Mouse (Mus musculus): ENCODE data around the gene A930004D18Rik. TPM values are rescaled to one million over a fixed set of nuclear protein-coding genes. Genes with fewer than 3 reads are reported as not detected.

A930004D18Rik gene
- polyA plus RNA-seq, 1 experiment from 2014 or later: 9.4 TPM

GRCm38 (mm10) chr2:18058146-18058708, 20.7 kb upstream of the A930004D18Rik start:
- H3K9ac ChIP-seq (ENCODE audit: low read length): peak overlapping the region; percentile 84
- peak overlapping the region; percentile 86 for H3K4me2 ChIP-seq (replicated peaks; ENCODE audit: low read depth)
- DNase-seq (ENCODE audit: low spot score): no peak
- ATAC-seq (ENCODE audit: low FRiP score, low TSS enrichment): no peak
- peak overlapping the region; percentile 59 for H3K4me3 ChIP-seq (ENCODE audit: low read depth, low read length)
- TF ChIP-seq CTCF (IDR thresholded peaks at IDR 0.05; ENCODE audit: low read depth) (no peak), EP300 (optimal IDR thresholded peaks at IDR 0.05) (no peak)
- WGBS: 31% methylated on average over 9 of the region's 9 CpGs
- H3K9me3 ChIP-seq (ENCODE audit: control insufficient read depth, low read length): no peaks in the 10 kb centered on the region
- H3K27me3 ChIP-seq (ENCODE audit: control insufficient read depth, insufficient read depth, low read length): no peaks in the 10 kb centered on the region
- no peaks in the 10 kb centered on the region for H3K4me1 ChIP-seq (replicated peaks; ENCODE audit: control insufficient read depth, insufficient read depth)
- H3K36me3 ChIP-seq (ENCODE audit: control insufficient read depth, insufficient read depth, low read length): no peaks in the 10 kb centered on the region
- peak overlapping the region; percentile 100 for H3K27ac ChIP-seq (replicated peaks)

DNA sequence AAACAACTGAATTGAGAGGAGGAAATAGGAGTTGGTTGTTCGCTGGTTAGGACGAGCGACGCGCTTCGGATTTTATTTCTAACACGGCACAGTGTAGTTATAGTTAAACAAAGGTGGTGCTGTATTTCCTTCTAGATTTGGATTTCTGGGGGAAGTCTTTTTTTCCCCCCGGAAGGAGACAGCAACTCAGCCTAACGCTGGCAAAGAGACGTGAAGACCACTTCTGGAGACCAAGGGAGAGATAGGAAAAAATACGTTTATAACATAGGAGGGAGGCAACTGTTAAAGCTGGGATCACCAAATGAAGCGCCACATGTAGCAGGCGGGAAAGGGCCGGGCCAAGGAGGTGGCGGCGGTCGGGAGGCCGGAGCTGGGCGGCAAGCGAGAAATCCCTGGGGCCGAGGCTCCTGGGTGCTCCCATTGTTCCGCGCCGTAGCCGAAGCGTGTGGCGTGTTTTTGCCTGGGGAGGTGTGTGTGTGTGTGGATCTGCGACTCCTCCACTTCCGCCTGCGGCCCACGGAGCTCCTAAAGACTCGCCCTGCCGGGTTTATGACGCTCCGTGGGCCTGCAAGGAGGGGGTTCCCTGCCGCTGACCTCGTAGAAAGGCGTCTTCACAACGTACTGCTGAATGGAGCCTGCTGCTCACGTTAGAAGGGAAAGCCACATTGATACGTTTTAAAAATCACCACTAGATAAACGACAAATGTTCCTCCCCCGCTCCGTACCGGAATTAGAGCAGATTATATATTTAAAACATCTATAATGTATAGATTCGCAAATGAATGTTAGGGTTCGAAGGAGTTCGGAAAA, 20.0 kb upstream of the A930004D18Rik start:
- ATAC-seq (ENCODE audit: low FRiP score, low TSS enrichment): 0 out of 2 replicates have a peak, but pooled peaks have one; percentile 11
- Histone ChIP-seq H3K4me3 (ENCODE audit: low read depth, low read length) (peak overlapping the region; percentile 59), H3K9ac (ENCODE audit: low read length) (peak overlapping the region; percentile 84), H3K4me1 (replicated peaks; ENCODE audit: control insufficient read depth, insufficient read depth) (no peaks in the 10 kb centered on the region), H3K27me3 (ENCODE audit: control insufficient read depth, insufficient read depth, low read length) (no peaks in the 10 kb centered on the region), H3K27ac (replicated peaks) (peak overlapping the region; percentile 100), H3K36me3 (ENCODE audit: control insufficient read depth, insufficient read depth, low read length) (no peaks in the 10 kb centered on the region), H3K9me3 (ENCODE audit: control insufficient read depth, low read length) (no peaks in the 10 kb centered on the region), H3K4me2 (replicated peaks; ENCODE audit: low read depth) (peak overlapping the region; percentile 86)
- TF ChIP-seq CTCF (IDR thresholded peaks at IDR 0.05; ENCODE audit: low read depth) (no peak), EP300 (optimal IDR thresholded peaks at IDR 0.05) (peak; percentile 36)
- peak; percentile 72 for DNase-seq (ENCODE audit: low spot score)
- under 1% methylated on average over 48 of the region's 48 CpGs for WGBS

- DNase-seq (ENCODE audit: low spot score): peak; percentile 98
- TF ChIP-seq EP300 (optimal IDR thresholded peaks at IDR 0.05) (no peak), CTCF (IDR thresholded peaks at IDR 0.05; ENCODE audit: low read depth) (peak; percentile 17; the same call in 1 of the 2 replicates)
- WGBS: 2% methylated on average over 37 of the region's 50 CpGs
Observed at GRCm38 (mm10) chr2:18056786-18057255, 19.3 kb upstream of the A930004D18Rik start.

DNA sequence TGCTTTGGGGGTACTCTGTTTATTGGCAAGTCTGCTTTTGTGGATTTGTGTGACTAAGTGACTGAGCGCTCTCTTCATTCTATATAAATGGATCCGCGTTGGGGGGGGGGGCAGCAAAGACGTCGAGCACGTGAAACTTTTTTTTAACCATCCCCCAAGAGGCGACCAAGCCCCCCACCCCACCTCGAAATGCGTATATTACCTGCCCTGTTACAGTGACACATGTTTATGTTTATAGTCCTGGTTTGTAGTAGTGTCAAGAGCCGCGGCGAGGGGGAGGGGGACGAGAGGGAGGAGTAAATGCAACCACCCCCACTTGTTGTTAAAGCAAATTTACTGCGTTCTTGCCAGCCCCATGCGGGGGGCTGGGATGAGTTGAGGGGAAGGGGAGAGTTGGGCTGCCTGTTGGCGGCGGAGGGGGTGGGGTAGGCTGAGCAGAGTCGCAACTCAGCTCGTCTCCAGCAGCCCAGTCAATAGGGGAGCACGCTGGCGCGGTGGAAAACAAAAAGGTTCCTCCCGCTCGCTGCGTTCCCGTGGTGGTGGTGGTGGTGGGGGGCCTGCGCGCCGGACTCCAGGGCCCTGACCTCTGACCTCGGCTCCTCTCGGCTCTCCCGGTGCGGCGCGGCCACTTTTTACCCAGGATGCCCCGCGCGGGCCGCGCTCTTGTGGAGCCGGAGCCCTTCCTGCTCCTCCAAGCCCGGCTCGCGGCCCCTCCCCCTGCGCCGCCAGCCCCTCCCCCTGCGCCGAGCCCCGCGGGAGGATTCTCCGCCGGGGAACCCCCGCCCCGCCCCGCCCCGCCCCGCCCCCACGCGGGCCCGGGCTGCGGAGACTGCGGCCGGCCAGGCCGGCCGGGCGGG, 18.6 kb upstream of the A930004D18Rik start:
- no peak for TF ChIP-seq CTCF (IDR thresholded peaks at IDR 0.05; ENCODE audit: low read depth)
- TF ChIP-seq EP300 (optimal IDR thresholded peaks at IDR 0.05): no peak
- Histone ChIP-seq H3K4me2 (replicated peaks; ENCODE audit: low read depth) (peak overlapping the region; percentile 86), H3K9ac (ENCODE audit: low read length) (peak overlapping the region; percentile 84), H3K4me1 (replicated peaks; ENCODE audit: control insufficient read depth, insufficient read depth) (no peaks in the 10 kb centered on the region), H3K4me3 (ENCODE audit: low read depth, low read length) (peak overlapping the region; percentile 59), H3K36me3 (ENCODE audit: control insufficient read depth, insufficient read depth, low read length) (no peaks in the 10 kb centered on the region), H3K27ac (replicated peaks) (peak overlapping the region; percentile 100), H3K9me3 (ENCODE audit: control insufficient read depth, low read length) (no peaks in the 10 kb centered on the region), H3K27me3 (ENCODE audit: control insufficient read depth, insufficient read depth, low read length) (no peaks in the 10 kb centered on the region)
- peak; percentile 58 for ATAC-seq (ENCODE audit: low FRiP score, low TSS enrichment)
- WGBS: under 1% methylated on average over 41 of the region's 66 CpGs
- peak; percentile 98 for DNase-seq (ENCODE audit: low spot score)

More at GRCm38 (mm10) chr2:18056786-18057255, 19.3 kb upstream of the A930004D18Rik start:
- no peaks in the 10 kb centered on the region for H3K9me3 ChIP-seq (ENCODE audit: control insufficient read depth, low read length)
- peak overlapping the region; percentile 59 for H3K4me3 ChIP-seq (ENCODE audit: low read depth, low read length)
- H3K36me3 ChIP-seq (ENCODE audit: control insufficient read depth, insufficient read depth, low read length): no peaks in the 10 kb centered on the region
- peak overlapping the region; percentile 84 for H3K9ac ChIP-seq (ENCODE audit: low read length)
- no peaks in the 10 kb centered on the region for H3K27me3 ChIP-seq (ENCODE audit: control insufficient read depth, insufficient read depth, low read length)
- no peaks in the 10 kb centered on the region for H3K4me1 ChIP-seq (replicated peaks; ENCODE audit: control insufficient read depth, insufficient read depth)
- ATAC-seq (ENCODE audit: low FRiP score, low TSS enrichment): peak; percentile 98
- peak overlapping the region; percentile 86 for H3K4me2 ChIP-seq (replicated peaks; ENCODE audit: low read depth)
- peak overlapping the region; percentile 100 for H3K27ac ChIP-seq (replicated peaks)

DNA sequence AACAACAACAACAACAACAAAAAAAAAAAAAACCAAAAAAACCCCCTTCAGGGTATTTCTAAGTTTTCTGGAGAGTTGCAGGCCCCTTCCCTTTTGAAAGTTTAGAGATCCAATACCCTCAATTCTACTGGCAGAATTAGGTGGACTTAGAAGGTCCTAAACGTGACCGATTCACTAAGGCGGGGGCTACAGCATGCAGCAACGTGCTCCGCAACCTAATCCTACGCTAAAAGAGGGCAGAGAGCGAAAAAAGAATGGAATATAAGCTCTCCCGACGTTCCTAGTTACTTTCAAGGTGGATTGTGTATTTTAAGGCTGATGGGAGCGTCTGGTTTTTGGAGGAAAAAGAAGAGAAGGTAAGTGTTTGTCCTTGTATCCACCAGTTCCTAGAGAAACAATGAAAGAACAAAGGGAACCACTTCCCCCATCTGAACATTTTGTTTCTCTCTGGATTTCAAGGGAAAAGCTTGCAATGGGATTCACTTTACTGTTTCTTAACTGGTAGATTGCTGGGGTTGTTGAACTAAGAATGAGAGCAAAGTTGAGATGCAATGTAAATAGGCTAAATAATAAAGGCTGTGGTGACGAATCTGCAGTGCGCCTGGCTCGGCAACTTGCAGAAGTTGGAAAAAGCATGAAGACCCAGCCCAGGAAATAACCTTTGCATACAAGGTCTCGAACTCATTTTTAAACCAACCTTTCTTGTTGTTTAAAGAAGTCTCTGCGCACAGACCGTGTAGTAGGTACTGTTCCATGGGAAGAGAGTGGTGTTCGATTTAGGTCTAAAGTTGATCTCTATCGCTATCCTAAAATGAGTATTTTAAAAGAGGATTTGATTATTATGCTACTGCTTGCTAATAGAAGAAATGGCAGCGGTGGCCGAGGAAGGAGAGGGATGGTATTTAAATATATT, 17.7 kb upstream of the A930004D18Rik start, which contains the start of gene Mllt10:
Mllt10 (plus strand) TSS at position 222 of the 913 bp plus-strand sequence.
- Histone ChIP-seq H3K9ac (ENCODE audit: low read length) (peak within 1 kb of the TSS; percentile 84), H3K27ac (replicated peaks) (peak within 1 kb of the TSS; percentile 100), H3K27me3 (ENCODE audit: control insufficient read depth, insufficient read depth, low read length) (no peaks in the 10 kb centered on the region), H3K4me1 (replicated peaks; ENCODE audit: control insufficient read depth, insufficient read depth) (no peaks in the 10 kb centered on the region), H3K4me3 (ENCODE audit: low read depth, low read length) (peak within 1 kb of the TSS; percentile 59), H3K9me3 (ENCODE audit: control insufficient read depth, low read length) (no peaks in the 10 kb centered on the region), H3K4me2 (replicated peaks; ENCODE audit: low read depth) (peak within 1 kb of the TSS; percentile 86), H3K36me3 (ENCODE audit: control insufficient read depth, insufficient read depth, low read length) (no peaks in the 10 kb centered on the region)
- DNase-seq (ENCODE audit: low spot score): peak; percentile 50
- WGBS: 13% methylated on average over 20 of the region's 20 CpGs
- ATAC-seq (ENCODE audit: low FRiP score, low TSS enrichment): no peak
- no peak for TF ChIP-seq EP300 (optimal IDR thresholded peaks at IDR 0.05)
- TF ChIP-seq CTCF (IDR thresholded peaks at IDR 0.05; ENCODE audit: low read depth): no peak

Measured in stomach, postnatal 0 days (tissue).